Mouse (Mus musculus): ENCODE measurements around the gene Irak3.

The Irak3 gene

DNA sequence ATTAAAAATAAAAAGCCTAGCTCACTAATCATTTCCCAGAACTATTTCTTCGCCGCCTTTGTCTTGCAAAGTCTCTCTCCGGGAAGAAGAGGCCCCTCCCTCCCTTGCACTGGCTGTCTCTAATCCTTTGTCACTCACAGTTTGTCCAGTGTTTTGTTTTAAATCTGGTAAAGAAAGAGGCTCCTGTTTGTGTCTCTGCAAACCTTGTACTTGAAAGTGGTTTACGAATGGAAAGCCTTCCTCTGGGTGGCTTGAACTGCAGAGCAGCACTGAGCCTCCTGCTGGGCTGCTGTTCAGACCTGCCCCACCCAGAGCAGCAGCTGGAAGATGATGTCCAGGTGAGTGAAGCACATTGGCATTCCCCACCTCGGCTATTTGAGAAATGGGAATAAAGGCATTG is 30.6 kb downstream of the Irak3 start:
- Histone ChIP-seq H3K27me3 (ENCODE audit: insufficient read depth, low read length) (no peaks in the 10 kb centered on the region), H3K36me3 (ENCODE audit: insufficient read depth, low read length) (peaks cover 45% of the 10 kb centered on the region), H3K9me3 (ENCODE audit: low read length) (peaks cover 42% of the 10 kb centered on the region), H3K4me1 (replicated peaks; ENCODE audit: low read depth, low read length) (peaks cover 30% of the 10 kb centered on the region), H3K4me3 (replicated peaks; ENCODE audit: low read length) (peak overlapping the region; percentile 73)
- TF ChIP-seq POU5F1 (IDR thresholded peaks at IDR 0.05; ENCODE audit: borderline replicate concordance, low read length) (no peak), CTCF (conservative IDR thresholded peaks at IDR 0.05; ENCODE audit: low read length) (no peak), NANOG (IDR thresholded peaks at IDR 0.05; ENCODE audit: borderline replicate concordance, low read length) (peak; percentile 69; the same call in 1 of the 2 replicates)

DNA sequence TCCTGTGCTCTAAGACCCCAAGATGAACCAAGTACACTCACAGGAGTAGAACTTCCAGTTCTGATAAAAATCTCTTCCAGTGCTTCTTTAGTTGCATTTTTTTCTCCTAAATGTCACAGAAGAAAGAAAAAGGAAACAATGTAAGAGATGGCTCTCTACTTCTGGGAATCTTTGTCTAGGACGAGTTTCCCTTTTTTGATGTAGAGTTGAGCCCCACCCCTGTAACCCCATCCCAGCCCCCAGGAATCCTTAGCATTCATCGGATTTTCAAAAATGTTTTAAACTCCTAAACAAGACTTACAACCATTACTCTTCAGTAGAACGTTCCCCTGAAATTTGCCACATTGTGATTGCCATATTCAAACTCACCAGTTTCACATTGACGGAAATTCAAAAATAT is 31.7 kb downstream of the Irak3 start:
- Histone ChIP-seq H3K36me3 (ENCODE audit: insufficient read depth, low read length) (peaks cover 38% of the 10 kb centered on the region), H3K4me1 (replicated peaks; ENCODE audit: low read depth, low read length) (peaks cover 40% of the 10 kb centered on the region), H3K4me3 (replicated peaks; ENCODE audit: low read length) (peak overlapping the region; percentile 73), H3K27me3 (ENCODE audit: insufficient read depth, low read length) (no peaks in the 10 kb centered on the region), H3K9me3 (ENCODE audit: low read length) (peaks cover 38% of the 10 kb centered on the region)
- TF ChIP-seq NANOG (IDR thresholded peaks at IDR 0.05; ENCODE audit: borderline replicate concordance, low read length) (no peak), CTCF (conservative IDR thresholded peaks at IDR 0.05; ENCODE audit: low read length) (no peak), POU5F1 (IDR thresholded peaks at IDR 0.05; ENCODE audit: borderline replicate concordance, low read length) (no peak)

DNA sequence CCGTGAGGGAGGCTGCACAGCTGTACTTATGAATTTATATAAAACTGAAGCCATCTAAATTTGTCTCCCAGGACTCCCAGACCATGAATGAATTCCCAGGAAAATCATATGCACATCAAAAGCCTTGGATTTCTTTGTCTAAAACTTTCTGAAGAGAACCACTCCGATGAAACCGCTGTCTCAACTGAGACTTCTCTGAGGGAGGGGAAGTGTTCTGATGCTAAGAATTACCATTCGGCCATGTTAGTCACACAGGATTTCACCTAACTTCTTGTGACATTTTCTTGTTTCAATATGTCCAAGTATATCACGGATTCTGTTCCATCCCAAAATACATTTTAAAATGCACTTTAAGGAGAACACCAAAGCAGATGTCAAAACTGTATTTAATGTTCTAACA is 32.1 kb downstream of the Irak3 start:
- peaks cover 37% of the 10 kb centered on the region for H3K36me3 ChIP-seq (ENCODE audit: insufficient read depth, low read length)
- no peak for TF ChIP-seq CTCF (conservative IDR thresholded peaks at IDR 0.05; ENCODE audit: low read length)
- TF ChIP-seq NANOG (IDR thresholded peaks at IDR 0.05; ENCODE audit: borderline replicate concordance, low read length): no peak
- TF ChIP-seq POU5F1 (IDR thresholded peaks at IDR 0.05; ENCODE audit: borderline replicate concordance, low read length): no peak
- no peaks in the 10 kb centered on the region for H3K27me3 ChIP-seq (ENCODE audit: insufficient read depth, low read length)
- peaks cover 35% of the 10 kb centered on the region for H3K9me3 ChIP-seq (ENCODE audit: low read length)
- peaks cover 44% of the 10 kb centered on the region for H3K4me1 ChIP-seq (replicated peaks; ENCODE audit: low read depth, low read length)
- peak overlapping the region; percentile 73 for H3K4me3 ChIP-seq (replicated peaks; ENCODE audit: low read length)

DNA sequence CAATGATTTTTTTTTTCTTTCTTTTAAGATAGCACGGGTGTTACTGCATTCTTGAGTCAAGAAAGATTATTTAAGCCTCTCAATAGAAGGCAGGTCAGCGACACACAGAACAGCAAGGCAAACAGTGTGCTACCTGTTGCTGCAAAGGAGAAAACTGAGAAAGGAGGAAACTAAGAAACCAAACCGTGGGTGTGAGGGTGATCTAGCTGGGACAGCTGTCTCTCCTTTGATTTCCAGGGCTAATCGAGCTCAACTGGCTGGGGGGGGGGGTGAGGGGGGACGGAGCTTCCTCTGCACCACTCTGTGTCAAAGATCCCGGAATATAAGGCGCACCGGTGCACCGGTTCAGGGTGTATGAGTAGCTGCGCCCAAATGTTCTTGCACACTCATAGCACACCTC is 32.9 kb downstream of the Irak3 start:
- TF ChIP-seq CTCF (conservative IDR thresholded peaks at IDR 0.05; ENCODE audit: low read length) (no peak), NANOG (IDR thresholded peaks at IDR 0.05; ENCODE audit: borderline replicate concordance, low read length) (no peak), POU5F1 (IDR thresholded peaks at IDR 0.05; ENCODE audit: borderline replicate concordance, low read length) (no peak)
- H3K27me3 ChIP-seq (ENCODE audit: insufficient read depth, low read length): no peaks in the 10 kb centered on the region
- H3K4me3 ChIP-seq (replicated peaks; ENCODE audit: low read length): peak overlapping the region; percentile 73
- H3K9me3 ChIP-seq (ENCODE audit: low read length): peaks cover 28% of the 10 kb centered on the region
- H3K4me1 ChIP-seq (replicated peaks; ENCODE audit: low read depth, low read length): peaks cover 49% of the 10 kb centered on the region
- peaks cover 37% of the 10 kb centered on the region for H3K36me3 ChIP-seq (ENCODE audit: insufficient read depth, low read length)

DNA sequence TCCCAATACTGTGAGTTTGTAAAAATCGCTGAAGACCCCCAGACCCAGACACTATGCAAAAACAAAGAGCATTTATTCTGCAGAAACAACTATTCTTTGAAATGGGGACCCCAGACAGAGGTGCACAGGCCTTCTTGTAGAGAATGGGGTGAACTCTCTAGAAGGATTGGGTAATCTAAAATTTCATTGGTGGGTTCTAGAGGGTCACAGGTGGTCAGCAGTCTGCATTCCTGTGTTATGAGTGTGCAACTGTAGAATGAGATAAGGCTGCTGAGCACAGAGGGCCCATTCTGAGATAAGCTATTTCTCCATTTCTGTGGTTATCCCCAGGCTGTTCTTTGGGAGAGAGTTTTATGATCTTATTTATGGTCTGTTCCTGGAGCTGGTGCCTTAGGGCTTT is 33.9 kb downstream of the Irak3 start:
- TF ChIP-seq POU5F1 (IDR thresholded peaks at IDR 0.05; ENCODE audit: borderline replicate concordance, low read length) (no peak), CTCF (conservative IDR thresholded peaks at IDR 0.05; ENCODE audit: low read length) (no peak), NANOG (IDR thresholded peaks at IDR 0.05; ENCODE audit: borderline replicate concordance, low read length) (no peak)
- H3K36me3 ChIP-seq (ENCODE audit: insufficient read depth, low read length): peaks cover 36% of the 10 kb centered on the region
- H3K9me3 ChIP-seq (ENCODE audit: low read length): peaks cover 18% of the 10 kb centered on the region
- peak overlapping the region; percentile 73 for H3K4me3 ChIP-seq (replicated peaks; ENCODE audit: low read length)
- H3K4me1 ChIP-seq (replicated peaks; ENCODE audit: low read depth, low read length): peaks cover 59% of the 10 kb centered on the region
- no peaks in the 10 kb centered on the region for H3K27me3 ChIP-seq (ENCODE audit: insufficient read depth, low read length)

DNA sequence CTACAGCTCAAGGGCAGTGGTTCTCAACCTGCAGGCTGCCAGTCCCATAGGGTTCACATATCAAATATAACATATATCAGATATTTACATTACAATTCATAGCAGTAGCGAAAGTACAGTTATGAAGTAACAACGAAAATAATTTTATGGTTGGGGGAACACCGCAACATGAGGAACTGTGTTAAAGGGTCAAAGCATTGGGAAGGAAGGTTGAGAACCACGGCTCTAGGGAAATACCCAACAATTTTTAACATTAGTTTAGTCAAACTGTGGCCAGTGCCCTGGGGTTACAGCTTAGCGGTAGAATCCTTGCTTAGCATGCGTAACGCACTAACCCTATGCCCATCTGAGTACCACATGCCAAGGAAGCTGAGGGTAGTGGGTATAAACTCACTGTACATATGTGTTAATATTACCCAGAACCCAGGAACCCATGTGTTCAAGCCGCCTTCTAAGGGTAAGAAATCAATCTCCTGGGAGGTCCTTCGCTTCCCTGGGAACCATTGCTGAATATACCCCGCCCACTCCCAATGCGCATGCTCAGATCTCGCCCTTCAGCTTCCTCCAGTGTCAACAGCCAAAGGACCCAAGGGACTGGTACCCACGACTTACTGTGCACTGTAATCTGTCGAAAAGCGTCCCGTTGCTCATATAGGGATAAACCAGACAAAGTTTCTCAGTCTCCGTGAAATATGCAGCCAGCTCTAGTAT is 36.0 kb downstream of the Irak3 start:
- peaks cover 2% of the 10 kb centered on the region for H3K9me3 ChIP-seq (ENCODE audit: low read length)
- peaks cover 40% of the 10 kb centered on the region for H3K36me3 ChIP-seq (ENCODE audit: insufficient read depth, low read length)
- H3K4me1 ChIP-seq (replicated peaks; ENCODE audit: low read depth, low read length): peaks cover 71% of the 10 kb centered on the region
- TF ChIP-seq POU5F1 (IDR thresholded peaks at IDR 0.05; ENCODE audit: borderline replicate concordance, low read length) (no peak), NANOG (IDR thresholded peaks at IDR 0.05; ENCODE audit: borderline replicate concordance, low read length) (no peak), CTCF (conservative IDR thresholded peaks at IDR 0.05; ENCODE audit: low read length) (no peak)
- peak overlapping the region; percentile 73 for H3K4me3 ChIP-seq (replicated peaks; ENCODE audit: low read length)
- H3K27me3 ChIP-seq (ENCODE audit: insufficient read depth, low read length): no peaks in the 10 kb centered on the region

DNA sequence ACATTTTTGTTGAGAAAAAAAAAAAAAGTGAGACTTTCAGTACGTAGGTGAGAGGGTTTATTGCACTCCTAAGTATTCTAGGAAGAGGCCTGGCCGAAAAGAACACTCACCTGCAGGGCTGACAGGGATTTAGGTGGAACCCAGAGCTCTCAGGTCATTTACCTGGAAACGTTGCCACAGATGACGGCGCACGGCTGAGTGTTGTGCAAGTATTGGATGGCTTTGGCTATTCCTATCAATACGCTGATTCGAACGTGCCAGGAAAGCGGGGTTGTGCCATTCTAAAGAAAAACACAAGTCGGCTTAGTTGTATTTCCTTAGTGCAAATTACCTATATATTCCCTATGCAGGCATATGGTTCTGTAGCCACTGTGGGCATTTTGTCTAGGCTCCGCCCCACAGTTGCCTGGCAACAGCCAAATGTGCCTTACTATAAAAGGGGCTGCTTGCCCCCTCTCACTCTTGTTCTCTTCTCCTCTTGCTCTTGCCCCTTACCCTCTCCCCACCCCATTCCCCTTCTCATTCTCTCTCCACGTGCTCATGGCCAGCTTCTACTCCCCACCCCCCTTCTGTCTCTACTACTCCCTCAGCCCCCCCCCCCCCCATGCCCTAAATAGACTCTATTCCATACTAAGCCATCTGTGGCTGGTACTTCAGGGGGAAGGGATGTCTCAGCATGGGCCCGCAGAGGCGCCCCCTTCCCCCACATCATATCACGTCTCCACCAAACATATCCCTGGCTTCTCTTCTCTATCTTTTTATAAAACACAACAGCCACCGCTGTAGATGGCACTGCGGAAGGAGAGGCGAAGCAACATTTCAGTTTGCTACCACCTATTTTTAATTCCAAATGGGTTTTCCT is 36.8 kb downstream of the Irak3 start:
- peaks cover 67% of the 10 kb centered on the region for H3K4me1 ChIP-seq (replicated peaks; ENCODE audit: low read depth, low read length)
- H3K4me3 ChIP-seq (replicated peaks; ENCODE audit: low read length): peak overlapping the region; percentile 73
- H3K27me3 ChIP-seq (ENCODE audit: insufficient read depth, low read length): no peaks in the 10 kb centered on the region
- H3K9me3 ChIP-seq (ENCODE audit: low read length): peaks cover 10% of the 10 kb centered on the region
- no peak for TF ChIP-seq CTCF (conservative IDR thresholded peaks at IDR 0.05; ENCODE audit: low read length)
- peaks cover 48% of the 10 kb centered on the region for H3K36me3 ChIP-seq (ENCODE audit: insufficient read depth, low read length)

DNA sequence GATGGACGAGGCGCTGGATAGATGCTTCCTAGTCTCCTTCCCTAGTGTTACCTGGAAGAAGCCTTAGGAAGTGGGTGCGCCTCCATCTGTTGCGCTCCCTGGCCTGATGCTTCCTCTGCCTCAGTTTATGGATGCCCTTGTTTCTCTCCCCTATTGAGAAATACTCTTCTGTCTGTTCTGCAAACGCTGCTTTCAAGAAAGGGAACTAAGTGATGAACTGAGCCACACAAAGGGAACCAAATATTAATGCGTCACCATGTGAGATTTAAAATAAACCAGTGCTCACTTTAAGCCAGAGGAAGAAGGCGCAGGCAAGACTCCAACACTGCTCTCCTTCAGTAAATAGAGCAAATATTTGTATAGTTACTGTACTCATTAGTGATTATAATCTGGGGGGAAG is 38.4 kb downstream of the Irak3 start:
- Histone ChIP-seq H3K4me3 (replicated peaks; ENCODE audit: low read length) (peak overlapping the region; percentile 57), H3K36me3 (ENCODE audit: insufficient read depth, low read length) (peaks cover 65% of the 10 kb centered on the region), H3K27me3 (ENCODE audit: insufficient read depth, low read length) (no peaks in the 10 kb centered on the region), H3K9me3 (ENCODE audit: low read length) (peaks cover 17% of the 10 kb centered on the region), H3K4me1 (replicated peaks; ENCODE audit: low read depth, low read length) (peaks cover 63% of the 10 kb centered on the region)
- TF ChIP-seq CTCF (conservative IDR thresholded peaks at IDR 0.05; ENCODE audit: low read length) (no peak), NANOG (IDR thresholded peaks at IDR 0.05; ENCODE audit: borderline replicate concordance, low read length) (no peak), POU5F1 (IDR thresholded peaks at IDR 0.05; ENCODE audit: borderline replicate concordance, low read length) (no peak)
